Mouse (Mus musculus) bone marrow macrophage, adult 2 months (primary cell): ENCODE results near the gene Krtap5-5.
A peak's percentile ranks its signal among the peaks of the same experiment; 100 is the strongest.

Source experiments
- CTCF ChIP-seq: IDR thresholded peaks from 2 replicates; pipeline ENCODE4 v1.5.1; 2012; ENCODE audit warnings: low read depth, mild to moderate bottlenecking, low read length, moderate library complexity
- POLR2A ChIP-seq: IDR thresholded peaks from 2 replicates; pipeline ENCODE4 v1.6.1; 2012; ENCODE audit warnings: mild to moderate bottlenecking, low read depth, low read length, borderline replicate concordance

DNA sequence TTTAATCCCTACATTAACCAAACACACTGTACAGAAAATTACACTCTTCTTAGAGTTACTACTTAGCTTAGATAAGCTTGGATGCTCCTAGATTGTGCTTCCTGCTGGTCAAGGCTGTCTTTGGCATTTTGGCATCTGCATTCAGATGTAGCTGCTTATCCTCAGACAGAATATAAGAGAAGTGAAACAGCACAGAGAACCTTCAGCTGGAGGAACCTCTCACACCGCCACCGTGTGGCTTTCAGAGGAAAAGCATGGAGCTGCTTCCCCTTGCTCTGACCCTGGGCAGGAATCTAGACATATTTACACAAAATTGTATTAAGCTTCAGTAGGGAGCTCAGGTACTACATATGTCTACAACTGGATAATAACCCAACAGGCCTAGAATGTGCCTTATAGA, 25.7 kb upstream of the Krtap5-5 start:
- TF ChIP-seq CTCF (peak; percentile 46; the same call in 1 of the 2 replicates), POLR2A (no peak)
